ENCODE assay signal across 26 mouse cellular contexts in genomic region chr5:107188551-107188950, GRCm38 (mm10).
DNase-seq lines count a peak whose midpoint lies in the region; ATAC-seq and TF ChIP-seq lines count a peak whose summit lies in the region.
"Had no signal": no experiment of that assay in that cellular context is flagged by ENCODE, and none has a peak within 500 bp of the region (broad histone marks: within the 10 kb centered on the region; RNA-seq: fewer than 3 reads in every experiment).

No protein-coding gene starts in this region.

- H3K4me3 ChIP-seq in intestine, embryonic 15.5 days (replicated peaks), result no peak overlapping the region
- H3K4me3 ChIP-seq in intestine, postnatal 0 days (ENCODE audit: low read depth, low read length), result no peak overlapping the region
- no peak overlapping the region for H3K4me3 ChIP-seq in lung, embryonic 14.5 days (ENCODE audit: low read depth, low read length)
- no peak overlapping the region for H3K4me3 ChIP-seq in C2C12 (ENCODE audit: insufficient read depth, poor library complexity, severe bottlenecking)
- no peak overlapping the region for H3K4me3 ChIP-seq in stomach, embryonic 14.5 days (ENCODE audit: low read depth, low read length)
- H3K4me3 ChIP-seq: forebrain, embryonic 15.5 days; hindbrain, embryonic 13.5 days; kidney, embryonic 15.5 days; limb, embryonic 12.5 days; liver, embryonic 15.5 days had no signal

- H3K27me3 ChIP-seq in intestine, embryonic 15.5 days (replicated peaks), result no peaks in the 10 kb centered on the region
- no peaks in the 10 kb centered on the region for H3K27me3 ChIP-seq in intestine, postnatal 0 days (replicated peaks; ENCODE audit: control insufficient read depth, insufficient read depth, low read length)
- no peaks in the 10 kb centered on the region for H3K27me3 ChIP-seq in lung, embryonic 14.5 days (ENCODE audit: insufficient read depth, low read length)
- peaks cover 3% of the 10 kb centered on the region for H3K27me3 ChIP-seq in C2C12 (ENCODE audit: control insufficient read depth, insufficient read depth, insufficient read length)
- H3K27me3 ChIP-seq in stomach, embryonic 14.5 days (ENCODE audit: control insufficient read depth, insufficient read depth, low read length), result no peaks in the 10 kb centered on the region
- H3K27me3 ChIP-seq: forebrain, embryonic 15.5 days; hindbrain, embryonic 13.5 days; kidney, embryonic 15.5 days; limb, embryonic 12.5 days; liver, embryonic 15.5 days had no signal

- whole genome bisulfite sequencing in intestine, embryonic 15.5 days, result 41% methylated on average over 10 of the region's 10 CpGs
- WGBS in intestine, postnatal 0 days, result 52% methylated on average over 10 of the region's 10 CpGs
- 27% methylated on average over 10 of the region's 10 CpGs for WGBS in lung, embryonic 14.5 days
- 34% methylated on average over 10 of the region's 10 CpGs for WGBS in stomach, embryonic 14.5 days

- ATAC-seq in intestine, embryonic 15.5 days, result peak; percentile 25; the same call in 1 of the 2 replicates
- ATAC-seq in intestine, postnatal 0 days, result no peak
- peak; percentile 91 for ATAC-seq in lung, embryonic 14.5 days (ENCODE audit: insufficient read depth)
- ATAC-seq in stomach, embryonic 14.5 days (ENCODE audit: insufficient number of reproducible peaks, insufficient read depth, low FRiP score, low read depth), result no peak
- ATAC-seq: CD4-positive, CD25-positive, alpha-beta regulatory T cell, adult 4 months; forebrain, embryonic 15.5 days; midbrain, embryonic 16.5 days had no signal

- no peaks in the 10 kb centered on the region for H3K36me3 ChIP-seq in intestine, embryonic 15.5 days
- H3K36me3 ChIP-seq in intestine, postnatal 0 days (ENCODE audit: control insufficient read depth, insufficient read depth), result no peaks in the 10 kb centered on the region
- no peaks in the 10 kb centered on the region for H3K36me3 ChIP-seq in lung, embryonic 14.5 days (ENCODE audit: insufficient read depth)
- H3K36me3 ChIP-seq in C2C12 (ENCODE audit: control insufficient read depth, insufficient read depth), result no peaks in the 10 kb centered on the region
- H3K36me3 ChIP-seq in stomach, embryonic 14.5 days (ENCODE audit: control insufficient read depth, insufficient read depth, low read length), result no peaks in the 10 kb centered on the region
- H3K36me3 ChIP-seq: forebrain, embryonic 15.5 days; hindbrain, embryonic 13.5 days; kidney, embryonic 15.5 days; limb, embryonic 12.5 days; liver, embryonic 15.5 days had no signal

- no peak overlapping the region for H3ac ChIP-seq in C2C12 (ENCODE audit: control insufficient read depth, insufficient read length, low read depth)

- H3K9ac ChIP-seq in intestine, embryonic 15.5 days, result no peak overlapping the region
- no peak overlapping the region for H3K9ac ChIP-seq in intestine, postnatal 0 days (ENCODE audit: low read depth, low read length)
- no peak overlapping the region for H3K9ac ChIP-seq in lung, embryonic 14.5 days
- no peak overlapping the region for H3K9ac ChIP-seq in stomach, embryonic 14.5 days (replicated peaks; ENCODE audit: low read depth, low read length)
- H3K9ac ChIP-seq: forebrain, embryonic 15.5 days; hindbrain, embryonic 13.5 days; kidney, embryonic 15.5 days; limb, embryonic 12.5 days; liver, embryonic 15.5 days had no signal

- no peak overlapping the region for H3K4me2 ChIP-seq in intestine, embryonic 15.5 days (replicated peaks)
- no peak overlapping the region for H3K4me2 ChIP-seq in intestine, postnatal 0 days (replicated peaks; ENCODE audit: low read depth)
- peak overlapping the region; percentile 1; the same call in 1 of the 2 replicates for H3K4me2 ChIP-seq in lung, embryonic 14.5 days
- 0 out of 2 replicates have a peak overlapping the region, but pooled peaks have one; percentile 6 for H3K4me2 ChIP-seq in stomach, embryonic 14.5 days (replicated peaks; ENCODE audit: low read depth, low read length)
- H3K4me2 ChIP-seq: forebrain, embryonic 15.5 days; heart, embryonic 11.5 days; hindbrain, embryonic 13.5 days; kidney, embryonic 15.5 days; limb, embryonic 12.5 days; liver, embryonic 15.5 days; midbrain, embryonic 11.5 days had no signal

- H3K79me3 ChIP-seq in C2C12 (ENCODE audit: low read depth), result no peaks in the 10 kb centered on the region

- no peak for TF ChIP-seq CTCF in intestine, postnatal 0 days (IDR thresholded peaks at IDR 0.05; ENCODE audit: low read depth)
- no peak for TF ChIP-seq CTCF in lung, embryonic 14.5 days (IDR thresholded peaks at IDR 0.05; ENCODE audit: low read depth)
- TF ChIP-seq CTCF in C2C12 (IDR thresholded peaks at IDR 0.05; ENCODE audit: control insufficient read depth, insufficient read depth, insufficient read length), result no peak

- H3K9me3 ChIP-seq in intestine, embryonic 15.5 days, result no peaks in the 10 kb centered on the region
- no peaks in the 10 kb centered on the region for H3K9me3 ChIP-seq in intestine, postnatal 0 days (ENCODE audit: control insufficient read depth)
- no peaks in the 10 kb centered on the region for H3K9me3 ChIP-seq in lung, embryonic 14.5 days (ENCODE audit: low read depth, low read length)
- H3K9me3 ChIP-seq in stomach, embryonic 14.5 days (ENCODE audit: control insufficient read depth, low read depth, low read length), result no peaks in the 10 kb centered on the region
- H3K9me3 ChIP-seq: forebrain, embryonic 15.5 days; hindbrain, embryonic 13.5 days; kidney, embryonic 15.5 days; limb, embryonic 12.5 days; liver, embryonic 15.5 days had no signal

- peak; percentile 87 for DNase-seq in lung, embryonic 14.5 days
- no peak for DNase-seq in lung, adult 18-20 months
- DNase-seq in ovary, adult 18-20 months (ENCODE audit: low spot score), result no peak
- DNase-seq in cerebellum, postnatal 25 days, result no peak
- DNase-seq: adrenal gland, postnatal 14 days; cerebellum, adult 2 months; cerebellum, postnatal 14 days; gastrocnemius, postnatal 25 days; heart, adult 18-20 months; heart, postnatal 4 days; kidney, adult 18-20 months; kidney, postnatal 25 days; right cerebral cortex, adult 18-20 months had no signal

- H3K27ac ChIP-seq in intestine, embryonic 15.5 days, result no peak overlapping the region
- no peak overlapping the region for H3K27ac ChIP-seq in intestine, postnatal 0 days (ENCODE audit: low read depth, low read length)
- H3K27ac ChIP-seq in lung, embryonic 14.5 days (ENCODE audit: low read depth), result peak overlapping the region; percentile 54; the same call in 1 of the 2 replicates
- no peak overlapping the region; the same call in 1 of the 2 replicates for H3K27ac ChIP-seq in stomach, embryonic 14.5 days (ENCODE audit: low read length)
- H3K27ac ChIP-seq: forebrain, embryonic 15.5 days; hindbrain, embryonic 13.5 days; kidney, embryonic 15.5 days; limb, embryonic 12.5 days; liver, embryonic 15.5 days had no signal

- H3K79me2 ChIP-seq in C2C12 (ENCODE audit: control insufficient read depth, insufficient read depth), result no peaks in the 10 kb centered on the region

- peaks cover 3% of the 10 kb centered on the region; the same call in 1 of the 2 replicates for H3K4me1 ChIP-seq in intestine, embryonic 15.5 days (replicated peaks)
- H3K4me1 ChIP-seq in intestine, postnatal 0 days (replicated peaks; ENCODE audit: control insufficient read depth, insufficient read depth, low read length), result no peaks in the 10 kb centered on the region
- H3K4me1 ChIP-seq in lung, embryonic 14.5 days (ENCODE audit: insufficient read depth), result peaks cover 7% of the 10 kb centered on the region
- peaks cover 9% of the 10 kb centered on the region; the same call in 1 of the 2 replicates for H3K4me1 ChIP-seq in stomach, embryonic 14.5 days (ENCODE audit: control insufficient read depth, insufficient read depth, low read length)
- H3K4me1 ChIP-seq: forebrain, embryonic 15.5 days; hindbrain, embryonic 13.5 days had no signal

TF ChIP-seq in C2C12, 6 proteins besides CTCF, POLR2A, EP300 and RAD21:
- peak; percentile 3 for TF ChIP-seq CEBPB (IDR thresholded peaks at IDR 0.05; ENCODE audit: low read depth)
- no peak for TF ChIP-seq USF1 (IDR thresholded peaks at IDR 0.05; ENCODE audit: low read depth)

Comparison
In these comparisons a context has a peak if more than half of its experiments do, and no peak if none do; other contexts are left out.
1. ATAC-seq: peak in intestine, embryonic 15.5 days (single experiment) and lung, embryonic 14.5 days (single experiment); none in intestine, postnatal 0 days (single experiment) and stomach, embryonic 14.5 days (single experiment).
2. H3K4me2 ChIP-seq: peak in lung, embryonic 14.5 days (single experiment) and stomach, embryonic 14.5 days (single experiment); none in intestine, embryonic 15.5 days (single experiment) and intestine, postnatal 0 days (single experiment).